Mouse (Mus musculus) brain, embryonic 14.5 days (tissue): ENCODE data around the gene Ebpl.

Experiments used
- CTCF ChIP-seq: fragments of 200-500 bp; IDR thresholded peaks from 2 replicates; pipeline ENCODE4 v1.5.1; 2012; ENCODE audit warnings: inconsistent platforms, mild to moderate bottlenecking, moderate library complexity, borderline replicate concordance; ENCODE audit not compliant: insufficient read depth, insufficient read length; ENCODE audit errors: extremely low read depth
- POLR2A ChIP-seq: fragments of 200-500 bp; IDR thresholded peaks from 2 replicates; pipeline ENCODE4 v1.6.1; 2012; ENCODE audit warnings: mild to moderate bottlenecking, inconsistent platforms, borderline replicate concordance; ENCODE audit not compliant: poor library complexity, insufficient read depth, insufficient read length, severe bottlenecking; ENCODE audit errors: extremely low read depth

GRCm38 (mm10) chr14:61354251-61355235 is 5.7 kb downstream of the Ebpl start:
- no peak for TF ChIP-seq CTCF
- no peak for TF ChIP-seq POLR2A
